Mouse (Mus musculus): ENCODE measurements at regions not wholly inside any gene's neighbourhood (a gene's known extent, or its start where the extent isn't known, plus 50 kb on each side); places are given as distances from the start of the nearest gene placed in this dataset.

DNA sequence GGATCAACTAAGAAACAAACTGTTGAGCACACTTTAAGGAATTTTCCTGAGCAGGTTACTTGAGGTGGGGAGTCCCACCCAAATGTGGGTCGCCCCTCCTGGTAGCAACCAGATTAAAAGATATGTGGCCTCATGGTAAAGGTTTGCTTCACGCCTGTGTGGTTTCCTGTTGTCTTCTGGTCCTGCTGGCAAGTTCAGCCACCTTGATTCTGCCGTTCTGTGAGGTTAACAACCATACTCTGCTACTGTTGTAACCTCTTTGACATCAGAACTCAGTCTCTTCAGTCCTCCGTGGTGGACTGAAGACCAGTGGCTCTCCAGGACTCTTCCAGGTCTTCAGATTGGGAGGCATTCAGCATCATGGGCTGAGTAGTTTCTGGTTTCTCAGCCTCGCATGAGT is 127.1 kb upstream of the Sp4 start:
- no peaks in the 10 kb centered on the region for H3K9me3 ChIP-seq (ENCODE audit: control insufficient read depth, low read length)
- DNase-seq (ENCODE audit: low spot score, missing footprints) (no peak), ATAC-seq (ENCODE audit: low FRiP score) (no peak)
- H3K4me2 ChIP-seq: no peak overlapping the region
- H3K27ac ChIP-seq (ENCODE audit: low read depth, low read length): no peak overlapping the region
- H3K36me3 ChIP-seq (ENCODE audit: control insufficient read depth, insufficient read depth, low read length): no peaks in the 10 kb centered on the region
- H3K4me3 ChIP-seq (ENCODE audit: low read depth, low read length): no peak overlapping the region
- no peaks in the 10 kb centered on the region for H3K4me1 ChIP-seq (ENCODE audit: control insufficient read depth, insufficient read depth, low read length)
- WGBS: 82% methylated on average over 5 of the region's 5 CpGs
- H3K27me3 ChIP-seq (ENCODE audit: control insufficient read depth, insufficient read depth, low read length): no peaks in the 10 kb centered on the region
- H3K9ac ChIP-seq (ENCODE audit: low read length): no peak overlapping the region

- DNase-seq (ENCODE audit: low spot score, missing footprints) (no peak), ATAC-seq (ENCODE audit: low FRiP score) (no peak)
- H3K9me3 ChIP-seq (ENCODE audit: control insufficient read depth, low read length): no peaks in the 10 kb centered on the region
- no peak overlapping the region for H3K9ac ChIP-seq (ENCODE audit: low read length)
- H3K27me3 ChIP-seq (ENCODE audit: control insufficient read depth, insufficient read depth, low read length): no peaks in the 10 kb centered on the region
- H3K27ac ChIP-seq (ENCODE audit: low read depth, low read length): no peak overlapping the region
- H3K4me1 ChIP-seq (ENCODE audit: control insufficient read depth, insufficient read depth, low read length): no peaks in the 10 kb centered on the region
- no peak overlapping the region for H3K4me2 ChIP-seq
- H3K4me3 ChIP-seq (ENCODE audit: low read depth, low read length): no peak overlapping the region
- 88% methylated on average over 1 of the region's 1 CpGs for WGBS
- no peaks in the 10 kb centered on the region for H3K36me3 ChIP-seq (ENCODE audit: control insufficient read depth, insufficient read depth, low read length)
These were observed 114.7 kb upstream of the Sp4 start for GRCm38 (mm10) chr12:118415956-118416355.

- no peaks in the 10 kb centered on the region for H3K4me1 ChIP-seq (ENCODE audit: control insufficient read depth, insufficient read depth, low read length)
- no peak overlapping the region for H3K9ac ChIP-seq (ENCODE audit: low read length)
- ATAC-seq (ENCODE audit: low FRiP score): no peak
- no peak overlapping the region for H3K4me2 ChIP-seq
- no peak overlapping the region for H3K4me3 ChIP-seq (ENCODE audit: low read depth, low read length)
- no peaks in the 10 kb centered on the region for H3K9me3 ChIP-seq (ENCODE audit: control insufficient read depth, low read length)
- no peak for DNase-seq (ENCODE audit: low spot score, missing footprints)
- H3K27me3 ChIP-seq (ENCODE audit: control insufficient read depth, insufficient read depth, low read length): no peaks in the 10 kb centered on the region
- 80% methylated on average over 7 of the region's 7 CpGs for WGBS
- H3K36me3 ChIP-seq (ENCODE audit: control insufficient read depth, insufficient read depth, low read length): no peaks in the 10 kb centered on the region
- H3K27ac ChIP-seq (ENCODE audit: low read depth, low read length): no peak overlapping the region
These were observed 110.7 kb upstream of the Sp4 start for GRCm38 (mm10) chr12:118411767-118412430.

DNA sequence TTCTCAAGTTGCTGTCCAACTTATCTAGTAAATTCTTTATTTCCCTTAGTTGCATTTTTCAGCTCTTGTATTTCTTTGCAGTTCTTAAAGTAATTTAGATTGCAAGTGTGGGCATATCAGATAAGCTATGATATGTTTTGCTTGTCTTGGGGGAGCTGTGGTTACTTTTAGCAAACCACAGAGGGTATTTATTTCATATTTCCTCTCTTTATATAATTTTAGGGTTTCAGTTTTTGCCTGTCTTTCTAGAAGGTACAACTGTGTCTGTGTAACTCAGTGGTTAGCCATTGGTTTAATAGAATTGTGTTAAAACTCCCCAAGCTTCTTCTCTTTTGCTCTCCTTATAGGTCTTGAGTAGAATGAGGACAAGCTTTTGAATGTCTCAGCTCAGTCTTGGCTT is 109.7 kb upstream of the Sp4 start:
- Histone ChIP-seq H3K4me1 (ENCODE audit: control insufficient read depth, insufficient read depth, low read length) (no peaks in the 10 kb centered on the region), H3K9ac (ENCODE audit: low read length) (no peak overlapping the region), H3K9me3 (ENCODE audit: control insufficient read depth, low read length) (no peaks in the 10 kb centered on the region), H3K4me2 (no peak overlapping the region), H3K27ac (ENCODE audit: low read depth, low read length) (no peak overlapping the region), H3K27me3 (ENCODE audit: control insufficient read depth, insufficient read depth, low read length) (no peaks in the 10 kb centered on the region), H3K36me3 (ENCODE audit: control insufficient read depth, insufficient read depth, low read length) (no peaks in the 10 kb centered on the region), H3K4me3 (ENCODE audit: low read depth, low read length) (no peak overlapping the region)
- no peak for ATAC-seq (ENCODE audit: low FRiP score)
- DNase-seq (ENCODE audit: low spot score, missing footprints): no peak

DNA sequence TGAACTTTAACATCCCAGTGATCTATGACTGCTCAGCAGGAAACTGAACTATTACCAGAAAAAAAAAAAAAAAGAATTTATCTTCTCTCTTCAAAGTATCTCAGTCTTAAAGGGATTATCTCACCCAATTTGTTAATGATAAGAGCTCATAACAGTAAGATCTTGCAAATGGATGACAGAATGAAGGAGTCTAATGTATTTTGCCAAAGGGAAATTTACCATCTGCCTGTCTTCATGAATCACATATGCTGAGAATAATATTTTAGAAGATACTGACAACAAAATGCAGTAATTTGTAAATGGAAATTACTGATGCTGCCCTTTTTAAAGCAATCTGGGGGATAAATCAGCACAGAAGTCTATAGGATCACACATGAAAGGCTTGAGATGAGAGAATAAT is 103.9 kb upstream of the Sp4 start:
- no peak overlapping the region for H3K27ac ChIP-seq (ENCODE audit: low read depth, low read length)
- DNase-seq (ENCODE audit: low spot score, missing footprints) (no peak), ATAC-seq (ENCODE audit: low FRiP score) (no peak)
- H3K4me3 ChIP-seq (ENCODE audit: low read depth, low read length): no peak overlapping the region
- H3K9ac ChIP-seq (ENCODE audit: low read length): no peak overlapping the region
- no peaks in the 10 kb centered on the region for H3K36me3 ChIP-seq (ENCODE audit: control insufficient read depth, insufficient read depth, low read length)
- no peaks in the 10 kb centered on the region for H3K9me3 ChIP-seq (ENCODE audit: control insufficient read depth, low read length)
- no peaks in the 10 kb centered on the region for H3K27me3 ChIP-seq (ENCODE audit: control insufficient read depth, insufficient read depth, low read length)
- H3K4me1 ChIP-seq (ENCODE audit: control insufficient read depth, insufficient read depth, low read length): no peaks in the 10 kb centered on the region
- H3K4me2 ChIP-seq: no peak overlapping the region

DNA sequence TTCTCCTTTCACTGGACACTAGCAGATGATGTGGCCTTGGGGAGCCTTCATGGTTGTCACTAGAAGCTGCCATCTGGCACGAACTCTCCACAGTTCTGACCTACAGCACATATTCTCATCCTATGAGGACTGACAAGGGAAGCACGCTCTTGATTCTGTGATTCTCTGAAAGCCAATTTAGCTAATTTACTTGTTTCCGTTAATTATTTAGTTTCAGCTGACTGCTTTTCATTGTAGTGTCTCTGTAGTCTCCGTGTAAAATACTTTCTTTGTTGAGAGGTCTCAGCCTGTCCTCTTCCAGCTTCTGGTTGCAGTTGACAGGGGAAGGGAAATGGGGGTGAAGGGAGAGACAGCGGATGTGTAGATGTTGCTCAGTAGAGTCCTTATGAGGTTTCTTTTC is 102.9 kb upstream of the Sp4 start:
- Histone ChIP-seq H3K27me3 (ENCODE audit: control insufficient read depth, insufficient read depth, low read length) (no peaks in the 10 kb centered on the region), H3K9ac (ENCODE audit: low read length) (no peak overlapping the region), H3K4me3 (ENCODE audit: low read depth, low read length) (no peak overlapping the region), H3K27ac (ENCODE audit: low read depth, low read length) (no peak overlapping the region), H3K4me1 (ENCODE audit: control insufficient read depth, insufficient read depth, low read length) (no peaks in the 10 kb centered on the region), H3K36me3 (ENCODE audit: control insufficient read depth, insufficient read depth, low read length) (no peaks in the 10 kb centered on the region), H3K4me2 (no peak overlapping the region), H3K9me3 (ENCODE audit: control insufficient read depth, low read length) (no peaks in the 10 kb centered on the region)
- 68% methylated on average over 5 of the region's 5 CpGs for WGBS
- DNase-seq (ENCODE audit: low spot score, missing footprints) (no peak), ATAC-seq (ENCODE audit: low FRiP score) (no peak)

GRCm38 (mm10) chr12:118403519-118404087 is 102.4 kb upstream of the Sp4 start:
- Histone ChIP-seq H3K4me3 (ENCODE audit: low read depth, low read length) (no peak overlapping the region), H3K36me3 (ENCODE audit: control insufficient read depth, insufficient read depth, low read length) (no peaks in the 10 kb centered on the region), H3K4me1 (ENCODE audit: control insufficient read depth, insufficient read depth, low read length) (no peaks in the 10 kb centered on the region), H3K27ac (ENCODE audit: low read depth, low read length) (no peak overlapping the region), H3K27me3 (ENCODE audit: control insufficient read depth, insufficient read depth, low read length) (no peaks in the 10 kb centered on the region), H3K4me2 (no peak overlapping the region), H3K9ac (ENCODE audit: low read length) (no peak overlapping the region), H3K9me3 (ENCODE audit: control insufficient read depth, low read length) (no peaks in the 10 kb centered on the region)
- ATAC-seq (ENCODE audit: low FRiP score) (no peak), DNase-seq (ENCODE audit: low spot score, missing footprints) (no peak)
- WGBS: 87% methylated on average over 4 of the region's 4 CpGs

- DNase-seq (ENCODE audit: low spot score, missing footprints): no peak
- H3K36me3 ChIP-seq (ENCODE audit: control insufficient read depth, insufficient read depth, low read length): no peaks in the 10 kb centered on the region
- no peaks in the 10 kb centered on the region for H3K9me3 ChIP-seq (ENCODE audit: control insufficient read depth, low read length)
- H3K4me1 ChIP-seq (ENCODE audit: control insufficient read depth, insufficient read depth, low read length): no peaks in the 10 kb centered on the region
- no peak overlapping the region for H3K27ac ChIP-seq (ENCODE audit: low read depth, low read length)
- H3K27me3 ChIP-seq (ENCODE audit: control insufficient read depth, insufficient read depth, low read length): no peaks in the 10 kb centered on the region
- H3K9ac ChIP-seq (ENCODE audit: low read length): no peak overlapping the region
- no peak overlapping the region for H3K4me2 ChIP-seq
- no peak overlapping the region for H3K4me3 ChIP-seq (ENCODE audit: low read depth, low read length)
- no peak for ATAC-seq (ENCODE audit: low FRiP score)
These were observed 100.1 kb upstream of the Sp4 start for GRCm38 (mm10) chr12:118401377-118401776.

DNA sequence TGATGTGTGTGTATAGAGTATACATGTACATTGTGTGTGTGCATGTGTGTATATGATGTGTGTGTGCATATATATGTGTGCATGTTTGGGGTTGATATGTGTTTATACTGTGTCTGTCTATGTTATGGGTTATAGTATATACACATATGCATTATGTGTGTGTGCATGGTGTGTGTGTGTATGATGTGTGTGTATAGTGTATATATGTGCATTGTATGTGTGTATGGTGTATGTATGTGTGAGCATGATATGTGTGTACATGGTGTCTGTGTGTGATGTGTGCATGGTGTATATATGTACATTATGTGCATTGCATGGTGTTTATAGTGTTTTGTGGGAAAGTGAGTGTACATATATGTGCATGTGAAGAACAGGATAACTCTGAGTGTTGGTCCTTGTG is 90.4 kb upstream of the Sp4 start:
- H3K9ac ChIP-seq (ENCODE audit: low read length): no peak overlapping the region
- H3K4me2 ChIP-seq: no peak overlapping the region
- H3K27me3 ChIP-seq (ENCODE audit: control insufficient read depth, insufficient read depth, low read length): no peaks in the 10 kb centered on the region
- H3K36me3 ChIP-seq (ENCODE audit: control insufficient read depth, insufficient read depth, low read length): no peaks in the 10 kb centered on the region
- DNase-seq (ENCODE audit: low spot score, missing footprints) (no peak), ATAC-seq (ENCODE audit: low FRiP score) (no peak)
- H3K4me3 ChIP-seq (ENCODE audit: low read depth, low read length): no peak overlapping the region
- no peaks in the 10 kb centered on the region for H3K9me3 ChIP-seq (ENCODE audit: control insufficient read depth, low read length)
- H3K4me1 ChIP-seq (ENCODE audit: control insufficient read depth, insufficient read depth, low read length): no peaks in the 10 kb centered on the region
- H3K27ac ChIP-seq (ENCODE audit: low read depth, low read length): no peak overlapping the region
